Mouse (Mus musculus) neural tube, embryonic 14.5 days (tissue): Measurements from ENCODE around the gene Pkn2. TPM values are rescaled to one million over a fixed set of nuclear protein-coding genes. Genes with fewer than 3 reads are reported as not detected.

Experiments
- ATAC-seq: fragments of 200-750 bp; cut with Nextera tagmentation; 2 replicates; pipeline ENCODE4 v1.8.0; 2017; ENCODE audit warnings: low read depth, mild to moderate bottlenecking, moderate TSS enrichment, moderate library complexity
- H3K27ac ChIP-seq: fragments of 300-500 bp; sonication (generic); 2 replicates; pipeline ENCODE4 v1.5.1; 2014; ENCODE audit warnings: low read depth, mild to moderate bottlenecking, control low read depth, low read length, moderate library complexity, mixed read lengths
- H3K27me3 ChIP-seq: fragments of 300-500 bp; sonication (generic); 2 replicates; pipeline ENCODE4 v1.6.1; 2014; ENCODE audit warnings: low read length; ENCODE audit not compliant: control insufficient read depth, insufficient read depth
- H3K36me3 ChIP-seq: fragments of 300-500 bp; sonication (generic); 2 replicates; pipeline ENCODE4 v1.6.1; 2014; ENCODE audit warnings: low read length, mixed read lengths; ENCODE audit not compliant: control insufficient read depth, insufficient read depth
- H3K4me1 ChIP-seq: fragments of 300-500 bp; sonication (generic); 2 replicates; pipeline ENCODE4 v1.6.1; 2014; ENCODE audit warnings: low read length; ENCODE audit not compliant: control insufficient read depth, insufficient read depth
- H3K4me2 ChIP-seq: fragments of 300-500 bp; sonication (generic); 2 replicates; pipeline ENCODE4 v1.6.1; 2014; ENCODE audit warnings: mild to moderate bottlenecking, low read depth, low read length, control low read depth
- H3K4me3 ChIP-seq: fragments of 300-500 bp; sonication (generic); 2 replicates; pipeline ENCODE4 v1.5.1; 2014; ENCODE audit warnings: low read depth, low read length, control low read depth, mixed read lengths
- H3K9ac ChIP-seq: fragments of 300-500 bp; sonication (generic); replicated peaks from 2 replicates; pipeline ENCODE4 v1.6.1; 2014; ENCODE audit warnings: low read depth, mild to moderate bottlenecking, control low read depth, low read length, mixed read lengths
- H3K9me3 ChIP-seq: fragments of 300-500 bp; sonication (generic); 2 replicates; pipeline ENCODE4 v1.6.1; 2016; ENCODE audit warnings: low read length; ENCODE audit not compliant: control insufficient read depth
- WGBS: fragments of 180-500 bp; shearing (Covaris S2); extraction: QIAGEN DNeasy Blood & Tissue Kit; methylation state at CpG from one replicate; pipeline ENCODE4 v1.1.7; 2014; 5-methylcytosine and 5-hydroxymethylcytosine counted together
- polyA plus RNA-seq: library from polyadenylated mRNA; unstranded; fragments of >200 nt; fragmentation: Nextera tagmentation; extraction: Ambion mirVana; gene quantifications from 2 replicates; pipeline ENCODE4 v1.2.1, GENCODE M21; 2014

Gene Pkn2
- polyA plus RNA-seq, 1 experiment from 2014 or later, result 23.9 TPM

DNA sequence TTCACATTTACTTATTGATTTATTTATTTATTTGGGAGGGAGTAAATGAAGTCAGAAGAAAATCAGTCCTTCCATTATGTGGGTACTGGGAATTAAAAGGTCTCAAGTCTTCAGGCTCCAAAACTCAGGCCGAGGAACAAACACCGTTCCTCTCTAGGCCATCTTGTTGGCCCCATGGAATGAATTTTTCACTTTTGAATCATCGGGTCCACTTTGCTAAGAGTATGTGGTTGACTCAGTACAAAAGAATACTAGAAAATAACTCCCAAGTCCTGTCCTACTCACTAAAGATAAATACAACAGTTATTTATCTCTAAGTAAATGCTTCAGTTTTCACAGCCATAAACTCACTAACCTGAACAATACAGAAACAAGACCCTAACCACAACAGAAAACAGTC is 28.9 kb downstream of the Pkn2 start:
- Histone ChIP-seq H3K4me1 (no peaks in the 10 kb centered on the region), H3K9me3 (no peaks in the 10 kb centered on the region), H3K4me3 (no peak overlapping the region), H3K9ac (no peak overlapping the region), H3K36me3 (no peaks in the 10 kb centered on the region), H3K27ac (no peak overlapping the region), H3K4me2 (no peak overlapping the region), H3K27me3 (no peaks in the 10 kb centered on the region)
- 92% methylated on average over 3 of the region's 3 CpGs for WGBS
- ATAC-seq, result no peak

GRCm38 (mm10) chr3:142851631-142852030 is 30.2 kb downstream of the Pkn2 start:
- H3K4me1 ChIP-seq, result no peaks in the 10 kb centered on the region
- no peaks in the 10 kb centered on the region for H3K27me3 ChIP-seq
- H3K9me3 ChIP-seq, result no peaks in the 10 kb centered on the region
- H3K27ac ChIP-seq, result no peak overlapping the region
- no peak overlapping the region for H3K4me2 ChIP-seq
- no peaks in the 10 kb centered on the region for H3K36me3 ChIP-seq
- no peak for ATAC-seq
- no peak overlapping the region for H3K9ac ChIP-seq
- no peak overlapping the region for H3K4me3 ChIP-seq
- 78% methylated on average over 3 of the region's 3 CpGs for WGBS

GRCm38 (mm10) chr3:142839961-142840360 is 41.8 kb downstream of the Pkn2 start:
- Histone ChIP-seq H3K4me1 (no peaks in the 10 kb centered on the region), H3K4me2 (no peak overlapping the region), H3K4me3 (no peak overlapping the region), H3K9me3 (no peaks in the 10 kb centered on the region), H3K27me3 (no peaks in the 10 kb centered on the region), H3K36me3 (0 out of 2 replicates have a peak, but pooled peaks cover 3% of the 10 kb centered on the region), H3K27ac (no peak overlapping the region), H3K9ac (no peak overlapping the region)
- ATAC-seq, result no peak
- WGBS, result 67% methylated on average over 4 of the region's 4 CpGs

GRCm38 (mm10) chr3:142834761-142835160 is 47.0 kb downstream of the Pkn2 start:
- Histone ChIP-seq H3K27ac (no peak overlapping the region), H3K9me3 (no peaks in the 10 kb centered on the region), H3K4me1 (no peaks in the 10 kb centered on the region), H3K4me3 (no peak overlapping the region), H3K36me3 (0 out of 2 replicates have a peak, but pooled peaks cover 3% of the 10 kb centered on the region), H3K9ac (no peak overlapping the region), H3K27me3 (no peaks in the 10 kb centered on the region), H3K4me2 (no peak overlapping the region)
- ATAC-seq, result no peak
- 96% methylated on average over 4 of the region's 4 CpGs for WGBS

DNA sequence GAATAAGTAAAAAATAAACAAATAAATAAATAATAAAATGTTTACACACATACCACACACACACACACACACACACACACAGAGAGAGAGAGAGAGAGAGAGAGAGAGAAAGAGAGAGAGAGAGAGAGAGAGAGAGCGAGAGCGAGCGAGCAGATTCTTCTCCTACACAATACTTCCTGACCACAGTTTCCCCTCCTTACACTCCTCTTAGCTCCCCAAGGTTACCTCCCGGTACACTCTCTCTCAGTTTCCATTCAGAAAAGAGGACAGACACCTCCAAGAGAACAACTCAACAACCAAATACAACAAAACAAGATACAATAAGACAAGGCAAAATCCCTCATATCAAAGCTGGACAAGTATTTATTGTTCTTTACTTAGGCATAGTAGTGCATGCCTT is 47.8 kb downstream of the Pkn2 start:
- no peak overlapping the region for H3K4me2 ChIP-seq
- no peak overlapping the region for H3K27ac ChIP-seq
- H3K9me3 ChIP-seq, result no peaks in the 10 kb centered on the region
- H3K9ac ChIP-seq, result no peak overlapping the region
- no peaks in the 10 kb centered on the region for H3K4me1 ChIP-seq
- H3K4me3 ChIP-seq, result no peak overlapping the region
- H3K27me3 ChIP-seq, result no peaks in the 10 kb centered on the region
- no peak for ATAC-seq
- 0 out of 2 replicates have a peak, but pooled peaks cover 3% of the 10 kb centered on the region for H3K36me3 ChIP-seq
- WGBS, result 97% methylated on average over 4 of the region's 4 CpGs

- no peak overlapping the region for H3K27ac ChIP-seq
- ATAC-seq, result no peak
- H3K9me3 ChIP-seq, result no peaks in the 10 kb centered on the region
- no peak overlapping the region for H3K9ac ChIP-seq
- 92% methylated on average over 3 of the region's 3 CpGs for WGBS
- peaks cover 7% of the 10 kb centered on the region; the same call in 1 of the 2 replicates for H3K36me3 ChIP-seq
- no peak overlapping the region for H3K4me2 ChIP-seq
- H3K4me3 ChIP-seq, result no peak overlapping the region
- H3K4me1 ChIP-seq, result no peaks in the 10 kb centered on the region
- no peaks in the 10 kb centered on the region for H3K27me3 ChIP-seq
Observed at GRCm38 (mm10) chr3:142832910-142833309, 48.9 kb downstream of the Pkn2 start.

GRCm38 (mm10) chr3:142826449-142827146 is 55.2 kb downstream of the Pkn2 start:
- Histone ChIP-seq H3K4me2 (no peak overlapping the region), H3K4me1 (no peaks in the 10 kb centered on the region), H3K9me3 (no peaks in the 10 kb centered on the region), H3K27ac (no peak overlapping the region), H3K9ac (no peak overlapping the region), H3K27me3 (no peaks in the 10 kb centered on the region), H3K36me3 (peaks cover 10% of the 10 kb centered on the region), H3K4me3 (no peak overlapping the region)
- ATAC-seq, result no peak; the same call in 1 of the 2 replicates
- 88% methylated on average over 4 of the region's 4 CpGs for WGBS

DNA sequence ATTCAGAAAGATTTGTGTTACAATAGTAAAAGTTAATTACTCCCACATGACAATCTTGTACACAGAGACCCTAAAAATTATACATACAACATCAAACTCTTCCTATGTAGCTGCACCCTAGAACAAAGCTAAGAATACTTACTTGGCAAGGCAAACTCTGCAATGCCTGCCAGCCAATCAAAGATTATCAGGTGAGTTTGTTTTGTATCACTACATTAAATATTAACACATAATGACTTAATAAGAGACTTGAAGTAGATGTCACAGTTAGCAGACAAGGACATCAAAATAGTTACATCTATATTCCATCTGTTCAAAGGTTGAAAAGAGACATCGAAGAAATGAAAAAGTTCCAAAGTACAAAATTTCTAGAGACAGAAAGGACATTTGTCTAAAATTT is 58.2 kb downstream of the Pkn2 start:
- H3K4me2 ChIP-seq, result no peak overlapping the region
- 98% methylated on average over 1 of the region's 1 CpGs for WGBS
- ATAC-seq, result no peak
- H3K27ac ChIP-seq, result no peak overlapping the region
- H3K4me3 ChIP-seq, result no peak overlapping the region
- H3K27me3 ChIP-seq, result no peaks in the 10 kb centered on the region
- H3K36me3 ChIP-seq, result peaks cover 13% of the 10 kb centered on the region
- H3K4me1 ChIP-seq, result no peaks in the 10 kb centered on the region
- no peaks in the 10 kb centered on the region for H3K9me3 ChIP-seq
- no peak overlapping the region for H3K9ac ChIP-seq

DNA sequence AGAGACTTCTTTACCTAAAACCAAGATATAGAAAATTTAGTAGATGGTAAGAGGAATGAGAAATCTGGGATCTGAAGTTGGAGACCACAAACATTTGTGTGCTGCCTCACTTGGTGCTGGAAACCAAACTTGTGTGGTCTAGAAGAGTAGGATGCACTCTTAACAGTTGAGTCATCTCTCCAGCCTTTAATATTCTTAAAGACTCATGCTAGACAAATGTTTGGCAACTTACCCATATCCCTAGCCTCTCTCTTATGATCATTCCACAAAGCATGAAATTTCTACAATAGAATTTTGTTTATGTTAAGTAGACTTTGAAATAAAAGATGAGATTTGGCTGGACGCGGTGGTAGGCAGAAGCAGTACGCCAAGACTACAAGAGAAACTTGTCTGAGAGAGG is 64.3 kb downstream of the Pkn2 start:
- Histone ChIP-seq H3K36me3 (peaks cover 6% of the 10 kb centered on the region; the same call in 1 of the 2 replicates), H3K9me3 (no peaks in the 10 kb centered on the region), H3K9ac (no peak overlapping the region), H3K4me1 (no peaks in the 10 kb centered on the region), H3K4me3 (no peak overlapping the region), H3K27me3 (no peaks in the 10 kb centered on the region), H3K27ac (no peak overlapping the region), H3K4me2 (no peak overlapping the region)
- no peak for ATAC-seq
- 95% methylated on average over 3 of the region's 3 CpGs for WGBS
